Mouse (Mus musculus): ENCODE results near the gene Zap70.

The Zap70 gene

DNA sequence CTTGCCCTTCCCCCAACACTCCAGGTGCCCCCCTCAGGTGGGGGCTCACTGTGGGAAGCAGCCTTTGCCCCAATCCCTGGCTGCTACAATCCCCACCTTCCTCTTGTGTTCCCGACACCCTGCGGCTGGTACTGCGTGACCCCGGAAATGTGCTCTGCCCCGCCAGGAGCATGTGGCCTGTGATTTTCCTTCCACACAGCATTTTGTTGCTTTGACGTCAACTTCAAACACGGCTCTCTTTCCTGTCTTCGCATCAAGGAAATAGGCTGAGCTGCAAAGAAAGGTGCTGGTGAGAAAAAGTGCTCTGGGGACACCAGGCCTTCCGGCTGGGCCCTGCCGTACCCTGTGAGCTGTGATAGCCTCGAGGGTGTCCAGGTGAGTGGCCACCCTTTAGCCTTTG, at the start of gene Zap70:
Gene Zap70, plus strand, starts transcription at position 231 of the 400 bp plus-strand sequence.
- DNase-seq = peak; percentile 75 to 83

DNA sequence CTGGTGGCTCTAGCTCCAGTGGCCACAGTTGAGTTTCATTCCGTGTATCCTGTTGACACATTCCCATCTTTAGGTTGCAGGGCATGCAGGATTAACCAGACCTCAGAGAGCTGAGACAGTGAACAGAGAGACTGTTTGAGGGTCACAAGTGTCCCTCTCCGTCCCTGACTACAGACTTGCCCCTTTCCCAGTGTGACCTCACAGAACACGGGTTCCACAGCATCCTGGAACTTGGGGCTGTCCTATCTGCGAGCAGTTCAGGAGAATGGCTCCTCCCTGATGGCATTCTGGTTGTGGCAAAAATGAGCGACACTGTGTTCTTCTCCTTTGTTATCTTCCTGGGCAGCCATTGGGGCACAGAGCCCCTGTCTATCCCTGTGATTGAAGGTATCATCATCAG, 47.3 kb upstream of the Zap70 start, which contains the start of gene Actr1b:
Gene Actr1b, minus strand, starts transcription at position 112 of the 400 bp plus-strand sequence.
- no peak for DNase-seq

DNA sequence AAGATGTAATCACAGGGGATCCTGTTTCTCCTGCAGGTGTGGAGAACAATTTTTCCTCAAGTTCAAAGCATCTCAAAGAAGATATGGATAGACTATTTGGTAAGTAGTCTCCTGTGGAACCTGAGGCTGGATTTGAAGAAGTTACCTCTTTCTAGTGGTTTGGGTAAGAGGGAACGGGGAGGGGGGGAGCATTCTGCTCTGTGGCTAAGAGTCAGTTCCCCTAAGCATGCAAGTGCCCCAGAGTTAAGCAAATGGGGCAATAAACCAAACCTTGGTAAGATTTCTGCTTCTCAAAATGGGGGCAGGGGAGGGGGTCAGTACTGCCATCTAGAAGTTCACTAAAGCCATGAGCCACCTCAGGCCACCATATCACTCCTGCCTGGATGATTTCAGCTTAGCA, 42.8 kb upstream of the Zap70 start:
- DNase-seq = no peak

DNA sequence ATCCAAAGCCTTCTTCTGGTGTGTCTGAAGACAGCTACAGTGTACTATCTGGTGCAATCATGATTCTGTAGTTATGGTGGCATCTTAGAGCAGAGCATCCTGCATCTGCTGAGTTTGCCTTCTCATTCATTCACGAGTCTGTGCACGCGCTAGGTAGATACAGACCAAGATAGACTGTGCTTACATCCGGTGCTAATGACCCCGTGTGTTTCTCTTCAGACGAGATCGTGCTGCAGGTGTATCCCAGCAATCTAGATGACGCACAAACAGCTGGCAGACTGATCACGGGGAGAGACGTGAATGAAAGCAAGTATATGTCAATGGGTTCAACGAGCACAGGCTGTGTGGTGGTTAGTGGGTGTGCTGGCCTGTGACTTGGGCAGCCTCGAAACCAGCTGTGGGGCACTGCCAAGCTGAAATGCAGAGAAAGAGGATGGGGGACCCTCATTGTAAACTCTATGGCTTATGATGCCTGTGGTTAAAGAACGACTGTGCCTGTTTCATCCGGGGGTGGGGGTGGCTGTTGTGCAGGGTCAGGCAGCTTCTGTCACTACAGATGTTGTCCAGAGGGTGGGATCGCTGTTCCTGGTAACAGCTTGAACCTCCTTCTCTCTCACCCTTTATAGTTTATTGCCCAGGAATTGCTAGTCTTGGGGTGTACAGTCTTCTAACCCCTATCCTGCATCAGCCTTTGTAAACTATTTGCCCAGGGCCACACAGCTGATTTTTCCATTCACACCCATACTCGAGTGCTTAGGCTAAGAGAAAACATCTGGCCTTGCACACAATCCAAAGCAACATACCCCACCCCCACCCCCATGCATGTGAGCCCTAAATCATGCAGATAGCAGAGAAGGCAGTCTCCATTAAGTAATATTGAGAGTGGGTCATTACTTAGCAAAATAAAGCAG, 38.2 kb upstream of the Zap70 start:
- DNase-seq = peak in 1 of 2 experiments; percentile 33

DNA sequence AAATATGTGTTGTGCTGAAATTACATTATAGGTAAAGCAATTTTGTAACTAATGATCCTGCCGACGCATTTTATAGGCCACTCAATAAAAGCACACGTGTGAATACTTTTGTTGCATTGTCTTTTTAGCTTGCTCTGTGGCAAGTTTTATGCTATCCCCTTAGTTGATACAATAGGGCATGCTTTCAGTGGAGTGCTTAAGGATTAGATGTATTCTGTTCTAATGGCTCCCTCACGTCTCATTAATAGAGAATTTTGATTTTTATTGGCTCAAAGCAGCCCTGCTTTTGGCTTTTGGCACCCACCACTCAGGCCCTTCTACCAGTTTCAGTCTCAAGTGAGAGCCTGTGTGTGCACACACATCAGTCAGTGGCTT, 37.6 kb upstream of the Zap70 start:
- DNase-seq = no peak

DNA sequence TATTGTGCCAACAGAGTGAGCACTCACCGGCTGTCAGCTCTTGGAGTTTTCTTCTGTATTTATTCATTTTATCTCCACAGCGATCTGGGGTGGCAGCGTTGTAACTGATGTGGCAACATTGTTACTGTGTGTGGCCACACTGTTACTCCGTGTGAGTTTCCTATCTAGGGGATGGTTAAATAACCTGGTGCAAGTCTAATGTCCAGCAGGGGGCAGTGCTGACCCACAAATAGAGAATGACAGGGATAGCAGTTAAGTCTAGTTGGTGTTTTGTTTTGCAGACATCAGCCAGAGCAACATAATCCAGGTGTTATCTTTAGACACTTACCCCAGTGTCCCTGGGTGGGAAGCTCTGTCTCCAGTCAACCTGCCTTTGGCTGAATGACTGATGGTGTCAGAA, 24.3 kb upstream of the Zap70 start:
- DNase-seq = peak; percentile 77 to 83

DNA sequence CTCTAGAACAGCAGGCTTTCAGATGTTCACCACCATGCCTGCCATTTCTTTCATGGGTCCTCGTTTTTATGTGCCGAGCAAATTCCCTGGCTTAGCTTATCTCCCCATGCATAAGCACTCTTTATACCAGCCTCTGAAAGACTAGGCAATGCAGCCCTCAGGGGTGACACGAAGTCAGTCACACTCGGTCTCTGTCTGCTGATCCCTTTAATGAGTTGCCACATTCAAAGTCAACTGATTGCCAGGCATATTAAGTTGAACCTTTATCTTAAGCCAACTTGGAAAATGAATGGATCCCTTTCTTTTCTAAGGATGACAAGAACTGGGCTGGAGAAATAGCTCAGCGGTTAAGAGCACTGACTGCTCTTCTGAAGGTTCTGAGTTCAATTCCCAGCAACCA, 22.4 kb upstream of the Zap70 start:
- DNase-seq = no peak

DNA sequence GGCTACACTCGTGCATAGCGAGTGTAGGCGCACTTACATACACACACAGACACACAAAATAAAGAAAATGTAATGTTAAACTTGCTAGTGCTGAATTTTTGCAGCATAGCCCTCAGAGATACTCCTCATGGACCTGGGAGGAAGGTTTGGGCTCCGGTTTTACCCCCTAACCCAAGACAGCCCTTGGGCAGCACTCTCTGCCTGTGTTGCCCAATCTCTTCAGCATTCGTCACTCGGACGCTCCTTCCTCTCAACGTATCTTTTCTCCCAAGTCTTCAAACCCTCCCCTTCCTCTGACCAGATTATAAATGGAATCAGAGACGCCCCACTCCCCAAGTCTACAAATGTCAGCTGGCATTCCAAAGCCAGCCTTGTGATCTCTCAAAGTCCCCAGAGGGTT, 18.6 kb upstream of the Zap70 start:
- no peak for DNase-seq

DNA sequence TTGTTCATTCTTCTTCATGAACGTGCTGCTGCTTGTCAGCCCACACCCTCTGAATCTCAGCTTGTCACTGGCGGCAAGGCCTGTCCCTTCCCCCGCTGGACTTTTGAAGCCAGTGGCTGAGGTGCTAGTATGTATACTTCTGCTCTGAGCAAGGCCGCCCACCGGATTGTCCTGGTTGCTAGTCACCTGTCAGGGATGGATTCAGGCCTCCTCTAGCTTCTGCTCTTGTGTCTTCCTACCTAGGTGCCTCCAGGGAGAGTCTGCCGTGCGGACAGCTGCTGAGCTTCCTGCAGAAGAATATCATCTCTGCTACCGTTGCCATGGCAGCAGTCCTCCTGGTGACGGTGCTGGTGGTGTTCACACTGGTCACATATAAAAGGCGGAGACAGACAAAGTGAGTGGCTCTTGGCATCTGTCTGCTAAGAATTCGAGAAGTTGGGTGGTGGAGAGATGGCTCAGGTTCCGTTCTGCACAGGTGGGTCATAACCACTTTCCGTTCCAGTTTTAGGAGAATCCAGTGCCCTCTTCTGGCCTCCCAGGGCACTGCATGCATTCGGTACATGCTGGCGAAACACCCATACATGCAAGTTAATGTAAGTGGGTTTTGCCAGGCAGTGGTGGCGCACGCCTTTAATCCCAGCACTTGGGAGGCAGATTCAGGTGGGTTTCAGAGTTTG, 17.2 kb upstream of the Zap70 start:
- peak; percentile 82 to 86 for DNase-seq

DNA sequence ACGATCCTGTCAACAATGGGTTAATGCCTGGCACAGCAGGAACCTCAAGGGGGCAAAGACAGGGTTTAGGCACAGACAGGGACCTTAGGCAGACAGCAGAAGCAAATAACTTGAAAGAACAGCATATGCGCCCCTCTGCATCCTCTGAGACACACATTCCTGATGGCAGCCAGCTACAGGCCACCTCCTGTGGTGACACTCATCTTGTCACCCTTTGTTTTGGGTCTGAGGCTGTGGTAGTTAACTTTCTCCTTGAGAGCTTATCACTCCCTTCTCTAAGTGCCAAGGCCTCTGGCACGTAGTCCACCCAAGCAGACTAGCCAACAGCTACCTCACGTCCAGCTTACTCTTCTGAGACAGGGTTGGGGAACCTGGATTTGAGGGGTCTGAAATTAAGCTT, 15.9 kb upstream of the Zap70 start:
- DNase-seq = no peak

DNA sequence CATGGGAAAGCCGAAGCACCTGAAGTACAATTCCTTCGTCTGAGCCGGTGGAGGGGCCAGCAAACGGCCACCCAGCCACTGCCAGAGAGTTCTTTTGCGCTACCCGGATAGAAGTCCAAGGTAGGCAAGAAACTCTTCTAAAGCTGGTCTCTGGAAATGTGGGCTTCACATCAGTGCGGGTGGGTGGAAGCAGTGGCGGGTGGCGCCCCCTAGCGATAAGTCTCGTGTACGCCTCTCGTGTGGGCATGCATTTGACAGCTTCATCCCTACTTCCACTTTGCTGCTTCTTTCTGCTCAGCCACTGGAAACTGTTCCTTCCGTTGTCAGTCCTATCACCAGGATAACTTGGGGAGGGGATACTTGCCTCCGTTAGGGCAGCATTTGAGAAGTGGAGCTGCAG, 15.1 kb upstream of the Zap70 start:
- DNase-seq = peak; percentile 46 to 52

DNA sequence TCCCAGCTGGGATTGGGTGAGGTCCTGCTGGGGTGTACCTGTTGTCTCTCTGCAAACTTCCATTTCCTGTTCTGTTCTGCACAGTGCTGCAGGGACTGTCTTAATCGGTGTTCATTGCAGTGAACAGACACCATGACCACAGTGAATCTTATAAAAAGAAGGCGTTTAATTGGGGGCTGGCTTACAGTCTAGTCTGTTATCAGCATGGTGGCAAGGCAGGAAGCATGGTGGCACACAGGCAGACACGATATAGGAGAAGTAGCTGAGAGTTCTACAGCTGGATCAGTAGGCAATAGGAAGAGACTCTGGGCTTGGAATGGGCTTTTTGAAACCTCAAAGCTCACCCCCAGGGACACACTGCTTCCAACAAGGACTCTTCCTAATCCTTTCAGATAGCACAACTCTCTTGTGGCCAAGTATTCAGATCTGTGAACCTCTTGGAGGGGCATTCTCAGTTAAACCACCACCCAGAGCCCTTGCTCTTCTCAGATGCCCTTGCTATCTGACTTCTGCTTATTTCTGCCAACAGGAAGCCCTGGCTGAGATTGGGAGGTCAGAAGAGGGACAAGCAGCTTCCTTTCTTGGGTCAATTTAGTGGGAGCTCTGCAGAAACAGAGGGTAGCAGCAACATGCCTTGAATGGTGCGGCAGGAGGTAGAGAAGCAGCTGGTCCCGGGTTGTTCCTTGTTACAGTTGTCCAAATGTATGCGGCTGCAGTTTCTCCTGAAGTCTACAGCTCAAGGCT, 7.5 kb upstream of the Zap70 start:
- no peak for DNase-seq

DNA sequence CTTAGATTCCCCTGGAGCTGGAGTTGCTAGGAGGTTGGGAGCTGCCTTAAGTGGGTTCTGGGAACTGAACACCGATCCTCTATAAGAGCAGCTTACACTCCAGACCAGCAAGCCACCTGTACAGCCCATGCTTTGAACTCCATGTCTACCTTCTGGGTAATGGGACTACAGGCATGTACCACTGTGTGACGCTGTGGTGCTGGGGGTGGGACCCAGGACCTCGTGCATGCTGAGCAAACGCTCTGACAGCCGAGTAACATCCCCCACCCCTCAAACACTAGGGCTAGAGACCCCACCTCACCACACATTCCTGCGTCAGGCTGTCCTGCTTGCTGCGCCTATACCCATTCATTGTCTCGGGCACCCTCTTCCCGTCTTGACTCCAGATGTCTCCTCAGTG, 3.0 kb upstream of the Zap70 start:
- no peak for DNase-seq

DNA sequence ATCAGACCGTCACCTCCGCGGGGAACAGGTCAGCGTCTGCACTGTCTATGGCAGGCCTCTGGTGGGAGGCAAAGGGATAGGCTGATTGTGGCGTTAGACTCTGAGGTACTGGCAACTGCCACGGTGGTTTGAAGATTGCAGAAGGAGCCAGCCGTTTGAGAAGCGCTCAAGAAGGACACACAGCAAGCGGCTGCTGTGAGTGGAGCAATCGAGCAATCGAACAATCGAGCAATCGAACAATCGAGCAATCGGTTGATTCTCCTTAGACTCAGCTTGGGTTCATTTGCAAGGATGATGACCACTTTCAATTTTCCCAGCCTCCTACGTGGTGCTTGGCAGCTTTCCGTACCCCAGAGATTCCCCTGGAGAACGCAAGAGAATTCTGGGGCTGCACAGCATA, 2.5 kb upstream of the Zap70 start:
- no peak for DNase-seq

DNA sequence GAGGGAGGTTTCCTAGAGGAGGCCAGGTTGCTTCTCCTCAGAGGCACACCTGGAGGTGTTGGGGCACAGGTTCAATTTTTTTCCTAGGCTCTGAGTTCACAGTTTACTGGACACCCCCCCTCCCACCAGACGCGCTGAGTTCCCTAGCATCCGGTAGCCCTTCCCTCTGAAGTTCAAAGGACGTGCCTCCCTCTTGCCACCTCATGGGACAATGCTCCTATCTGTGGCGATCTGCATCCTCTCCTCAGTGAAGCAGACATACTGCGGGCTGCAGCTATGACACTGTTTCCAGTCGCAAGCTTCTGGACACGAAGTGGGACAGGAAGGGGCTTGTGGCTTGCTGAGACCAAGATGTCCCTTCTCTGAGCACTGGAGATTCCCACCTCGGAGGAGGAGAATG, 1.2 kb upstream of the Zap70 start:
- peak in 1 of 2 experiments; percentile 30 for DNase-seq

DNA sequence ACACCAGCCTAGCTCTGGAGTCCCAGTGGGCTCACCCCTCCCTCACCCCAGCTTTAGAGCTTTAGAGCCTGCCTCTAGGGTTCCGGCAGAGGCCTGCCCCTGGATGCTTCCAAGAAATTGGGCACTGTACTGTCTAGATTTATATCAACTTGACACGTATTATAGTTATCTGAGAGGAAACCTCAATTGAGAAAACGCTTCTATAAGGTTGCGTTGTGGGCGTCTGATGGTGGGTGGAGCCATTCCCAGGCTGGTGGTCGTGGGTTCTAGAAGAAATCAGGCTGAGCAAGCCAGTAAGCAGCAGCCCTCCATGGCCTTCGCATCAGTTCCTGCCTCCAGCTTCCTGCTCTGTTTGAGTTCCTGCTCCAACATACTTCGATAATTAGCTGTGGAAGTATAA, 537 bp upstream of the Zap70 start:
- DNase-seq = peak in 1 of 2 experiments; percentile 7

DNA sequence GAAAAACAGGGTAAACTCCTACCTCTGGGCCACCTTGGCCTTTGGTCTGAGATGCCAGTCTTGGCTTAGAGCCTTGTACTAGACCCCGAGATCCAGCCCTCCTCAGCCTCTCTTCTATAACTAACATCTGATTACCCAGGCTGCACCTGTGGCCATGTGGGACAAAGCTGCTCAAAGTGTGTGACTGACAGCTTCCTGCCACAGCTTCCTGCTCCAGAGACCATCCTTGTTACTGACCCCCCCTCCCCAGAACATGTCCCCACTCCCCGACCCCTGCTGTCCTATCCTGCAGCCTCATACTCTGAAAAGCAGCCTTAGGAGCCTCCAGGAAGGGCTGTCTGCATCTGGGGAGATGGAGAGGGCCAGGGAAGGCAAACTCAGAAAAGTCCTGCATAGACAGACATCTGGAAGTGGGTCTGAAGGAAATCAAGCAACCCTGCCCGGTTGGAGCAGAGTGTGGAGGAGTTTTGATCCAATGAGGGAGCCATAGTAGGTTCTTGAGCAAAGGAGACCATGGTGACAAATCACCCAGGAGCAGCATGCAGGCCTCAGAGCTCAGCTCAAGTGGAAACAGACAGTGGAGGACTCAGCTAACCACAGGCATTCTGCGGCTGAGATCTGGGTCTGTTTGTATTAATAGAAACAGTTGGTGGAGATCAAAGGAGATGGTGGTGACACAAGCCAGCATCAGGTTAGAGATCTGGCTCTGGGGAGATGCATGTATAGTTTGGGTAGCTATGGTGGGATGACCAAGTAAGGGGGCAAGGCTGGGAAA, 5.0 kb downstream of the Zap70 start:
- peak; percentile 66 to 78 for DNase-seq

DNA sequence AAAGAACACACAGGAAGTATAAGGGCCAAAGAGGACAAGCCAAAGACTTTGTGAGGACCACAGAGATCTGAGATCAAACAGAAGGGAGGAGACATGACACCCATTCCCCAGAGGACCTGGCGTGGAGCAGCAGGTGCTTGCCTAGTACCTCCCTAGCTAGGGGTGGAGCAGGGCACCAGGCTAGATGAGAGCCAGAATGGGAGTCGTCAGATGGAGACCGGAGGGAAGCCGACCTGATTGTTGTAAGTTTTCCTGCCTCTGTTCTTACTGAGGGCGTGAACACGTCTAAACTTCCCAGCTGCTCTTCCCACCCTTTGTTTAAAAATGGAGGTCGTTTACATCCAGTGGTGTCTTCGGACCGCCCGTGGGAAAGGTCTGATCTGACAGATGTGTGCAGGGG, 5.7 kb downstream of the Zap70 start:
- peak in 1 of 2 experiments; percentile 55 for DNase-seq

DNA sequence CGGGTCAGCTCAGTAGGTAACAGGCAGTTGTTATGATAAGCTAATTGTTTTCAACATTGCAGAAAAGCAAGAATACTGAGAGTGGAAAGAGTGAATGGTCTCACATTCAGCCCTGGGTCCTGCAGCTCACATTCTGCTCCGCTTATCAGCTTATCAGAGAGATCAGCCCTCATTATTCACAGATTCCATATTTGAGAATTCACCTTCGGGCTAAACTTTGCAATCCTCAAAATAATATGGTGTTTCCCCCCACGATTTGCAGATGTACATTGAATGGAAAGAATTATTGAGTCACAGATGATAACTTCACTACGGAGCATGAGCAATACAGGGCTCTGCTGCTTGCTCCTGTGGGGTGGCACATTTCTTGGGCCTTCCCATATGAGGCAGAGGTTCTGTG, 7.2 kb downstream of the Zap70 start:
- no peak for DNase-seq

DNA sequence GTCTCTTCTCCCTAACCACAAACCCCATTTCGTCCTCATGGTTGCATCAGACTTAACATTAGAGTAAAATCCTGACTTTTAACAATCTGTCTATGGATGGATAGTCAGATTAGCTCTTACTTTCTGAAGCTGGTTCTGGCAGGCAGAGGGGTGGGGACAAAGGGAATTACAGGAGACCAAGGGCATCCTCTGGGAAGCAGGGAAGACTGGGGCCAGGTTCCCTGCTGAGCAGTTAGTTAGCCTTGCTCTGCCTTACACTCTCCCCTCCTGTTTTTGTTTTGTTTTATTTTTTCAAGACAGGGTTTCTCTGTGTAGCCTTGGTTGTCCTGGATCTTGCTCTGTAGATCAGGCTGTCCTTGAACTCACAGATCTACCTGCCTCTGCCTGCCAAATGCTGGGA, 8.4 kb downstream of the Zap70 start:
- DNase-seq = no peak

DNA sequence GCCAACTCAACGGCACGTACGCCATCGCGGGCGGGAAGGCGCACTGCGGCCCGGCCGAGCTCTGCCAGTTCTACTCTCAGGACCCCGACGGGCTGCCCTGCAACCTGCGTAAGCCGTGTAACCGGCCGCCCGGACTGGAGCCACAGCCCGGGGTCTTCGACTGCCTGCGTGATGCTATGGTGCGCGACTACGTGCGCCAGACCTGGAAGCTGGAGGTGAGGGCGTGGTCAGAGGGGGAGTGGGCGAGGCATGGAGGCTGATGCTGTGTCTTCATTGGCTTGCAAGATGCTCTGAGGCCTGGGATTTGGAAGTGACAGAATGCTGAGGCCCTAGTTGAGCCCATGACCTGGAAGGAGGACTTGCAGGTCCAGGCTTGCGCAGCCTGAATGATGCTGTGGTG, 9.4 kb downstream of the Zap70 start:
- no peak for DNase-seq

DNA sequence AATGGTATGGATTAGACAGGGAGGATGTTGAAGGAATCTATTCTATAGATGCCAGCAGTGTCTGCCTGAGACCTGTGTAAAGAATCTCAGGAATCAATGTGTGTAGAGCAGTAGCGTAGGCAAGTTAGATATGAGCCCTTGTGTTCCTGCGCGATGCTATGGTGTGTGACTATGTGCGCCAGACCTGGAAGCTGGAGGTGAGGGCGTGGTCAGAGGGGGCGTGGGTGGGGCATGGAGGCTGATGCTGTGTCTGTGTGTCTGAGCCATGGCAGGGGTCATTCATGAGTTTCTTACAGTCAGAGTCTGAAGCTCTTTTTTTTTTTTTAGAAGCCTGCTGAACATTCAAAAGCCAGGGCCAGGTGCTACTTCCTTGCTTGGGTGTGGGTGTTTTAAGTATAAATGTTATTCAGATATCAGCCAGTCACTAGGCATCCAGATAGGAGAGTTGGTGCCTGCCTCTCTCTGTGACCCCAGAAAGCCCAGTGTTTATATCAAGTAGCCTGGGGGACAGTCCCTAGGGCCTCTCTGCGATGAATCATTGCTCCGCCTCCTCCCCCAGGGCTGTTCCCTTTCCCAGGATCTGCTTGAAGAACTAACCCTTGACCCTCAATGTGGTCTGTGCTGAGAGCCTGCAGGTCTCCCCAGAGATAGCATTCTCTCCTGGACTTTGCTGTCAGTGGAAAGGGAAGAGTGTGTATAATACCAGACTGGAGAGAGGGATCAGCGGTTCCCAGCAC, 10.8 kb downstream of the Zap70 start:
- DNase-seq = no peak
